Mouse (Mus musculus) heart, embryonic 15.5 days (tissue): ENCODE results near the gene Ubxn10. TPM values are rescaled to one million over a fixed set of nuclear protein-coding genes. Genes with fewer than 3 reads are reported as not detected.

Experiments used
- ATAC-seq: fragments of 200-750 bp; cut with Nextera tagmentation; replicated peaks from 2 replicates; pipeline ENCODE4 v1.8.0; 2017; ENCODE audit warnings: low read depth, moderate TSS enrichment; ENCODE audit not compliant: insufficient number of reproducible peaks, insufficient read depth, low FRiP score
- H3K27ac ChIP-seq: fragments of 300-500 bp; sonication (generic); 2 replicates; pipeline ENCODE4 v1.5.1; 2015; ENCODE audit warnings: mild to moderate bottlenecking, inconsistent platforms
- H3K27me3 ChIP-seq: fragments of 300-500 bp; sonication (generic); 2 replicates; pipeline ENCODE4 v1.6.1; 2015; ENCODE audit warnings: inconsistent platforms
- H3K36me3 ChIP-seq: fragments of 300-500 bp; sonication (generic); 2 replicates; pipeline ENCODE4 v1.6.1; 2015; ENCODE audit warnings: mild to moderate bottlenecking, inconsistent platforms
- H3K4me1 ChIP-seq: fragments of 300-500 bp; sonication (generic); replicated peaks from 2 replicates; pipeline ENCODE4 v1.6.1; 2015; ENCODE audit warnings: inconsistent platforms
- H3K4me2 ChIP-seq: fragments of 300-500 bp; sonication (generic); 2 replicates; pipeline ENCODE4 v1.6.1; 2015; ENCODE audit warnings: inconsistent platforms, mild to moderate bottlenecking, moderate library complexity
- H3K4me3 ChIP-seq: fragments of 300-500 bp; sonication (generic); 2 replicates; pipeline ENCODE4 v1.5.1; 2015; ENCODE audit warnings: mild to moderate bottlenecking, inconsistent platforms
- H3K9ac ChIP-seq: fragments of 300-500 bp; sonication (generic); 2 replicates; pipeline ENCODE4 v1.6.1; 2015; ENCODE audit warnings: mild to moderate bottlenecking, inconsistent platforms
- H3K9me3 ChIP-seq: fragments of 300-500 bp; sonication (generic); replicated peaks from 2 replicates; pipeline ENCODE4 v1.6.1; 2016; ENCODE audit warnings: inconsistent platforms
- WGBS: fragments of 180-500 bp; shearing (Covaris S2); methylation state at CpG from one replicate; pipeline ENCODE4 v1.1.7; 2015; ENCODE audit warnings: mixed read lengths; 5-methylcytosine and 5-hydroxymethylcytosine counted together
- polyA plus RNA-seq: library from polyadenylated mRNA; unstranded; fragments of >200 nt; fragmentation: Nextera tagmentation; extraction: Ambion mirVana; gene quantifications from 2 replicates; pipeline ENCODE4 v1.2.1, GENCODE M21; 2015

Gene Ubxn10
- polyA plus RNA-seq, 1 experiment from 2014 or later, result 0.84 TPM

GRCm38 (mm10) chr4:138734105-138734504, 2.9 kb downstream of the Ubxn10 start:
- WGBS, result 63% methylated on average over 7 of the region's 7 CpGs
- peaks cover 12% of the 10 kb centered on the region for H3K27me3 ChIP-seq
- no peaks in the 10 kb centered on the region for H3K9me3 ChIP-seq
- H3K27ac ChIP-seq, result no peak overlapping the region
- H3K36me3 ChIP-seq, result no peaks in the 10 kb centered on the region
- H3K4me2 ChIP-seq, result no peak overlapping the region
- H3K4me1 ChIP-seq, result no peaks in the 10 kb centered on the region; the same call in 1 of the 2 replicates
- H3K4me3 ChIP-seq, result no peak overlapping the region
- ATAC-seq, result no peak
- no peak overlapping the region for H3K9ac ChIP-seq

GRCm38 (mm10) chr4:138729018-138729703, 7.8 kb downstream of the Ubxn10 start:
- 0 out of 2 replicates have a peak, but pooled peaks have one; percentile 24 for ATAC-seq
- Histone ChIP-seq H3K9ac (no peak overlapping the region), H3K27me3 (peaks cover 7% of the 10 kb centered on the region), H3K4me3 (no peak overlapping the region), H3K4me1 (peaks cover 18% of the 10 kb centered on the region), H3K36me3 (no peaks in the 10 kb centered on the region), H3K27ac (0 out of 2 replicates have a peak overlapping the region, but pooled peaks have one; percentile 35), H3K9me3 (no peaks in the 10 kb centered on the region), H3K4me2 (no peak overlapping the region)
- WGBS, result 38% methylated on average over 9 of the region's 9 CpGs

GRCm38 (mm10) chr4:138725751-138726150, 11.2 kb downstream of the Ubxn10 start:
- no peak for ATAC-seq
- Histone ChIP-seq H3K9me3 (no peaks in the 10 kb centered on the region), H3K4me3 (no peak overlapping the region), H3K9ac (no peak overlapping the region), H3K36me3 (no peaks in the 10 kb centered on the region), H3K27ac (peak overlapping the region; percentile 62), H3K4me2 (no peak overlapping the region), H3K27me3 (peaks cover 25% of the 10 kb centered on the region), H3K4me1 (peaks cover 34% of the 10 kb centered on the region)
- 60% methylated on average over 5 of the region's 5 CpGs for WGBS

- 0 out of 2 replicates have a peak, but pooled peaks have one; percentile 48 for ATAC-seq
- 5% methylated on average over 13 of the region's 13 CpGs for WGBS
These were observed 11.9 kb downstream of the Ubxn10 start for GRCm38 (mm10) chr4:138725127-138725461.

GRCm38 (mm10) chr4:138724354-138725126, 12.4 kb downstream of the Ubxn10 start, which contains the start of gene Pla2g2c:
Gene Pla2g2c (plus strand): TSS chr4:138724792.
- H3K36me3 ChIP-seq, result no peaks in the 10 kb centered on the region
- H3K4me2 ChIP-seq, result peak within 1 kb of the TSS; percentile 54
- peak within 1 kb of the TSS; percentile 22; the same call in 1 of the 2 replicates for H3K9ac ChIP-seq
- H3K9me3 ChIP-seq, result no peaks in the 10 kb centered on the region
- ATAC-seq, result no peak
- peaks cover 27% of the 10 kb centered on the region for H3K27me3 ChIP-seq
- H3K27ac ChIP-seq, result peak within 1 kb of the TSS; percentile 62
- peak within 1 kb of the TSS; percentile 15 for H3K4me3 ChIP-seq
- 37% methylated on average over 18 of the region's 18 CpGs for WGBS
- H3K4me1 ChIP-seq, result peaks cover 34% of the 10 kb centered on the region

More at GRCm38 (mm10) chr4:138725127-138725461, 11.9 kb downstream of the Ubxn10 start:
- peak overlapping the region; percentile 15 for H3K4me3 ChIP-seq
- peaks cover 34% of the 10 kb centered on the region for H3K4me1 ChIP-seq
- H3K9me3 ChIP-seq, result no peaks in the 10 kb centered on the region
- peak overlapping the region; percentile 54 for H3K4me2 ChIP-seq
- H3K27ac ChIP-seq, result peak overlapping the region; percentile 62
- peaks cover 27% of the 10 kb centered on the region for H3K27me3 ChIP-seq
- H3K36me3 ChIP-seq, result no peaks in the 10 kb centered on the region
- peak overlapping the region; percentile 22; the same call in 1 of the 2 replicates for H3K9ac ChIP-seq

GRCm38 (mm10) chr4:138723493-138724281, 13.3 kb downstream of the Ubxn10 start:
- Histone ChIP-seq H3K4me1 (peaks cover 34% of the 10 kb centered on the region), H3K27me3 (peaks cover 27% of the 10 kb centered on the region), H3K9me3 (no peaks in the 10 kb centered on the region), H3K4me2 (peak overlapping the region; percentile 5; the same call in 1 of the 2 replicates), H3K36me3 (no peaks in the 10 kb centered on the region), H3K4me3 (no peak overlapping the region), H3K27ac (peak overlapping the region; percentile 22; the same call in 1 of the 2 replicates), H3K9ac (no peak overlapping the region)
- no peak for ATAC-seq
- 28% methylated on average over 15 of the region's 15 CpGs for WGBS

GRCm38 (mm10) chr4:138719264-138719596, 17.7 kb downstream of the Ubxn10 start:
- Histone ChIP-seq H3K4me1 (peaks cover 17% of the 10 kb centered on the region), H3K27ac (no peak overlapping the region), H3K9me3 (no peaks in the 10 kb centered on the region), H3K9ac (no peak overlapping the region), H3K36me3 (no peaks in the 10 kb centered on the region), H3K4me3 (no peak overlapping the region), H3K27me3 (peaks cover 20% of the 10 kb centered on the region), H3K4me2 (no peak overlapping the region)
- no peak for ATAC-seq
- WGBS, result 64% methylated on average over 5 of the region's 5 CpGs

GRCm38 (mm10) chr4:138718586-138719263, 18.2 kb downstream of the Ubxn10 start:
- Histone ChIP-seq H3K9ac (no peak overlapping the region), H3K4me1 (peaks cover 12% of the 10 kb centered on the region), H3K4me3 (no peak overlapping the region), H3K36me3 (no peaks in the 10 kb centered on the region), H3K27me3 (peaks cover 20% of the 10 kb centered on the region), H3K4me2 (no peak overlapping the region), H3K27ac (no peak overlapping the region), H3K9me3 (no peaks in the 10 kb centered on the region)
- 79% methylated on average over 5 of the region's 5 CpGs for WGBS
- ATAC-seq, result no peak

- WGBS, result 68% methylated on average over 9 of the region's 9 CpGs
- Histone ChIP-seq H3K36me3 (no peaks in the 10 kb centered on the region), H3K9me3 (no peaks in the 10 kb centered on the region), H3K27ac (no peak overlapping the region), H3K9ac (no peak overlapping the region), H3K27me3 (peaks cover 16% of the 10 kb centered on the region), H3K4me2 (no peak overlapping the region), H3K4me1 (no peaks in the 10 kb centered on the region), H3K4me3 (no peak overlapping the region)
- ATAC-seq, result no peak
These were observed 20.3 kb downstream of the Ubxn10 start for GRCm38 (mm10) chr4:138716697-138717096.

- Histone ChIP-seq H3K27me3 (peaks cover 16% of the 10 kb centered on the region), H3K27ac (no peak overlapping the region), H3K36me3 (no peaks in the 10 kb centered on the region), H3K9ac (no peak overlapping the region), H3K4me2 (no peak overlapping the region), H3K4me3 (no peak overlapping the region), H3K4me1 (no peaks in the 10 kb centered on the region), H3K9me3 (no peaks in the 10 kb centered on the region)
- ATAC-seq, result no peak
- 69% methylated on average over 1 of the region's 1 CpGs for WGBS
These were observed 22.8 kb downstream of the Ubxn10 start for GRCm38 (mm10) chr4:138714186-138714585.
